Mouse (Mus musculus): Measurements from ENCODE around the gene Scgb1b19.
"Not testable (repeated sequence)": the region's sequence is repeated elsewhere in the genome, so short reads cannot be mapped to it uniquely, and the experiment has no call there.

The Scgb1b19 gene

GRCm38 (mm10) chr7:33286991-33287390 is at the start of gene Scgb1b19:
Scgb1b19 (plus strand) TSS chr7:33287291.
- DNase-seq (ENCODE audit: extremely low read depth, insufficient read length, low spot score) = not testable (repeated sequence)

GRCm38 (mm10) chr7:33280238-33280637 is 6.9 kb upstream of the Scgb1b19 start, which contains the start of gene Scgb2b19:
Scgb2b19 (minus strand) TSS chr7:33280338.
- not testable (repeated sequence) for DNase-seq (ENCODE audit: extremely low read depth, insufficient read length, low spot score)
